Mouse (Mus musculus): ENCODE results near the gene Focad.

Focad gene

GRCm38 (mm10) chr4:88400302-88400991, 306.0 kb downstream of the Focad start:
- no peak for DNase-seq (ENCODE audit: low spot score)

GRCm38 (mm10) chr4:88400992-88401313, 306.5 kb downstream of the Focad start:
- DNase-seq (ENCODE audit: low spot score), result no peak

GRCm38 (mm10) chr4:88402884-88403283, 308.5 kb downstream of the Focad start:
- no peak for DNase-seq (ENCODE audit: low spot score)

GRCm38 (mm10) chr4:88406887-88407696, 312.7 kb downstream of the Focad start:
- peak; percentile 28 for DNase-seq (ENCODE audit: low spot score)

GRCm38 (mm10) chr4:88409279-88409678, 314.9 kb downstream of the Focad start:
- DNase-seq (ENCODE audit: low spot score), result no peak

GRCm38 (mm10) chr4:88412331-88412730, 317.9 kb downstream of the Focad start:
- no peak for DNase-seq (ENCODE audit: low spot score)

- no peak for DNase-seq (ENCODE audit: low spot score)
These were observed 320.6 kb downstream of the Focad start for GRCm38 (mm10) chr4:88415017-88415416.

- DNase-seq (ENCODE audit: low spot score), result no peak
These were observed 324.9 kb downstream of the Focad start for GRCm38 (mm10) chr4:88419378-88419777.

GRCm38 (mm10) chr4:88424563-88424962, 330.1 kb downstream of the Focad start:
- DNase-seq (ENCODE audit: low spot score), result no peak

GRCm38 (mm10) chr4:88427630-88428239, 333.3 kb downstream of the Focad start:
- no peak for DNase-seq (ENCODE audit: low spot score)

- DNase-seq (ENCODE audit: low spot score), result no peak
These were observed 338.1 kb downstream of the Focad start for GRCm38 (mm10) chr4:88432412-88433024.

GRCm38 (mm10) chr4:88436593-88437165, 342.2 kb downstream of the Focad start:
- DNase-seq (ENCODE audit: low spot score), result no peak

GRCm38 (mm10) chr4:88437166-88437565, 342.7 kb downstream of the Focad start:
- no peak for DNase-seq (ENCODE audit: low spot score)

GRCm38 (mm10) chr4:88437917-88438316, 343.5 kb downstream of the Focad start:
- no peak for DNase-seq (ENCODE audit: low spot score)

GRCm38 (mm10) chr4:88438326-88438989, 344.0 kb downstream of the Focad start, which contains the start of gene Hacd4:
Gene Hacd4, minus strand, starts transcription at chr4:88438928.
- peak; percentile 81 for DNase-seq (ENCODE audit: low spot score)

- no peak for DNase-seq (ENCODE audit: low spot score)
These were observed 344.5 kb downstream of the Focad start for GRCm38 (mm10) chr4:88438990-88439329.

- DNase-seq (ENCODE audit: low spot score), result no peak
These were observed 345.3 kb downstream of the Focad start for GRCm38 (mm10) chr4:88439669-88440123.

GRCm38 (mm10) chr4:88440814-88441213, 346.4 kb downstream of the Focad start:
- no peak for DNase-seq (ENCODE audit: low spot score)

GRCm38 (mm10) chr4:88448976-88449375, 354.5 kb downstream of the Focad start:
- DNase-seq (ENCODE audit: low spot score), result no peak

- no peak for DNase-seq (ENCODE audit: low spot score)
These were observed 355.8 kb downstream of the Focad start for GRCm38 (mm10) chr4:88450087-88450765.

- no peak for DNase-seq (ENCODE audit: low spot score)
These were observed 363.7 kb downstream of the Focad start for GRCm38 (mm10) chr4:88458093-88458492.
